Mouse (Mus musculus) E14TG2a.4 (cell line): ENCODE results near the gene Nlrc5.

Experiments used
- CTCF ChIP-seq: conservative IDR thresholded peaks from 2 replicates; pipeline ENCODE4 v1.5.1; 2014; ENCODE audit warnings: low read length
- NANOG ChIP-seq: IDR thresholded peaks from 2 replicates; pipeline ENCODE4 v1.6.1; 2014; ENCODE audit warnings: borderline replicate concordance, low read length, mixed read lengths
- POU5F1 ChIP-seq: IDR thresholded peaks from 2 replicates; pipeline ENCODE4 v1.6.1; 2014; ENCODE audit warnings: low read length, borderline replicate concordance

DNA sequence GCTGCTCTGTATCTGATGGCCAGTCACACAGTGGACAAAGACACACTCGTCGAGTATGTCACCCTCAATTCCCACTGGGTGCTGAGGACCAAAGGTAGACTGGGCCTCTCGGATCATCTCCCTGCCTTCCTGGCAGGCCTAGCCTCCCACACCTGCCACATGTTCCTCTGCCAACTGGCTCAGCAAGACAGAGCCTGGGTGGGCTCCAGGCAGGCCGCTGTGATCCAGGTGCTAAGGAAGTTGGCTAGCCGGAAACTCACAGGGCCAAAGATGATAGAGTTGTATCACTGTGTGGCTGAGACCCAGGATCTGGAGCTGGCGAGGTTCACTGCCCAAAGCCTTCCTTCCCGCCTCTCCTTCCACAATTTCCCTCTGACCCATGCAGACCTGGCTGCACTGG lies 42.7 kb downstream of the Nlrc5 start:
- TF ChIP-seq CTCF (no peak), NANOG (no peak), POU5F1 (no peak)
